Mouse (Mus musculus) C2C12 (cell line): ENCODE results near the gene Lgals3bp.

ENCODE experiments used
- CTCF ChIP-seq: IDR thresholded peaks from one replicate; pipeline ENCODE4 v1.5.1; 2011; ENCODE audit not compliant: control insufficient read depth, insufficient read depth, insufficient read length
- MAX ChIP-seq: IDR thresholded peaks from one replicate; pipeline ENCODE4 v1.6.1; 2011; ENCODE audit warnings: mild to moderate bottlenecking, control low read depth

GRCm38 (mm10) chr11:118428944-118429709, 27.2 kb upstream of the Lgals3bp start:
- TF ChIP-seq MAX (no peak), CTCF (no peak)
